Mouse (Mus musculus) kidney, embryonic 16.5 days (tissue): ENCODE data around the gene Swi5. TPM values are rescaled to one million over a fixed set of nuclear protein-coding genes. Genes with fewer than 3 reads are reported as not detected.

Experiments
- ATAC-seq: fragments of 200-750 bp; cut with Nextera tagmentation; 2 replicates; pipeline ENCODE4 v1.8.0; 2017; ENCODE audit warnings: moderate TSS enrichment; ENCODE audit not compliant: low FRiP score, low TSS enrichment
- H3K27ac ChIP-seq: fragments of 300-500 bp; sonication (generic); 2 replicates; pipeline ENCODE4 v1.5.1; 2014; ENCODE audit warnings: low read length
- H3K27me3 ChIP-seq: fragments of 300-500 bp; sonication (generic); 2 replicates; pipeline ENCODE4 v1.6.1; 2014; ENCODE audit warnings: low read length, control low read depth, mixed read lengths; ENCODE audit not compliant: insufficient read depth
- H3K36me3 ChIP-seq: fragments of 300-500 bp; sonication (generic); 2 replicates; pipeline ENCODE4 v1.6.1; 2014; ENCODE audit warnings: low read length, control low read depth, mixed read lengths; ENCODE audit not compliant: insufficient read depth
- H3K4me1 ChIP-seq: fragments of 300-500 bp; sonication (generic); 2 replicates; pipeline ENCODE4 v1.6.1; 2014; ENCODE audit warnings: low read length, control low read depth, mixed read lengths; ENCODE audit not compliant: insufficient read depth
- H3K4me2 ChIP-seq: fragments of 300-500 bp; sonication (generic); replicated peaks from 2 replicates; pipeline ENCODE4 v1.6.1; 2014; ENCODE audit warnings: low read depth, low read length
- H3K4me3 ChIP-seq: fragments of 300-500 bp; sonication (generic); 2 replicates; pipeline ENCODE4 v1.5.1; 2014; ENCODE audit warnings: mild to moderate bottlenecking, low read length
- H3K9ac ChIP-seq: fragments of 300-500 bp; sonication (generic); replicated peaks from 2 replicates; pipeline ENCODE4 v1.6.1; 2014; ENCODE audit warnings: low read length
- H3K9me3 ChIP-seq: fragments of 300-500 bp; sonication (generic); 2 replicates; pipeline ENCODE4 v1.6.1; 2016; ENCODE audit warnings: low read length, control low read depth
- WGBS: fragments of 180-500 bp; shearing (Covaris S2); extraction: QIAGEN DNeasy Blood & Tissue Kit; methylation state at CpG from one replicate; pipeline ENCODE4 v1.1.7; 2014; 5-methylcytosine and 5-hydroxymethylcytosine counted together
- polyA plus RNA-seq: library from polyadenylated mRNA; unstranded; fragments of >200 nt; fragmentation: Nextera tagmentation; extraction: Ambion mirVana; gene quantifications from 2 replicates; pipeline ENCODE4 v1.2.1, GENCODE M21; 2015

Gene Swi5
- polyA plus RNA-seq, 1 experiment from 2014 or later = 433 TPM

DNA sequence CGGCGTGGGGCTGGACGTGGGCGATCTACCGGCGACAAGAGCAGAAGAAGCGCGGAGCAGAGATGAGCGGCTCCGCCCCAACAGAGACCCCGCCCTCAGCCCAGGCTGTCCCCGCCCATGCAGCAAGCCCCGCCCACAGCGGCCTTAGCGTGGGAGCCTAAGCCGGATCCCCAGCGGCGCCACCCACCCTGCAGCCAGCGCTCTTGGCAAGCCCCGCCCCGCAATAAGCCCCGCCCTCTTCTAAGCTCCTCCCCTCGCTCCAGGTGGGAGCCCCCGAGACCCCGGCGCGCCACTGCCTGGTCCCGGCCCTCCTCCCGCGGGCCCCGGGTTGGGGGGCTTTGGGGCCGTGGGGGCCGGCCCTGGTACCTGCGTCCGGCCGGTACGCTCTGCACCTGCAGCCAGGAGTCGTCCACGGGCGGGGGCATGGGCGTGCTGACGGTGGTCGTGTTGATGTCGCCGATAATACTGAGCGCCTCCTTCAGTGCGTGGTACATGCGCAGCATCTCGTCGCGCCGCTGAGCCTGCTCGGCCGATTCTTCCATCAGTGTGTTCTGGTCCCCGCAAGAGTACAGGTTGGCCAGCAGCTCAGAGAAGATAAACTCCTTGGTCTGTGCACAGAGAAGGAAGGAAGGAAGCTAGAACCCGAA lies 24.6 kb upstream of the Swi5 start:
- Histone ChIP-seq H3K27ac (no peak overlapping the region), H3K9ac (peak overlapping the region; percentile 77), H3K36me3 (0 out of 2 replicates have a peak, but pooled peaks cover under 1% of the 10 kb centered on the region), H3K27me3 (no peaks in the 10 kb centered on the region), H3K4me1 (peaks cover 46% of the 10 kb centered on the region), H3K4me2 (peak overlapping the region; percentile 100), H3K9me3 (no peaks in the 10 kb centered on the region), H3K4me3 (peak overlapping the region; percentile 76)
- 1% methylated on average over 39 of the region's 56 CpGs for WGBS
- ATAC-seq = peak; percentile 80

- Histone ChIP-seq H3K27me3 (no peaks in the 10 kb centered on the region), H3K9me3 (no peaks in the 10 kb centered on the region), H3K4me3 (peak overlapping the region; percentile 76), H3K9ac (peak overlapping the region; percentile 77), H3K27ac (no peak overlapping the region), H3K4me1 (peaks cover 39% of the 10 kb centered on the region), H3K36me3 (peaks cover 6% of the 10 kb centered on the region), H3K4me2 (peak overlapping the region; percentile 100)
- WGBS = 9% methylated on average over 29 of the region's 42 CpGs
- ATAC-seq = no peak
These were observed 23.8 kb upstream of the Swi5 start for GRCm38 (mm10) chr2:32311443-32312317.

DNA sequence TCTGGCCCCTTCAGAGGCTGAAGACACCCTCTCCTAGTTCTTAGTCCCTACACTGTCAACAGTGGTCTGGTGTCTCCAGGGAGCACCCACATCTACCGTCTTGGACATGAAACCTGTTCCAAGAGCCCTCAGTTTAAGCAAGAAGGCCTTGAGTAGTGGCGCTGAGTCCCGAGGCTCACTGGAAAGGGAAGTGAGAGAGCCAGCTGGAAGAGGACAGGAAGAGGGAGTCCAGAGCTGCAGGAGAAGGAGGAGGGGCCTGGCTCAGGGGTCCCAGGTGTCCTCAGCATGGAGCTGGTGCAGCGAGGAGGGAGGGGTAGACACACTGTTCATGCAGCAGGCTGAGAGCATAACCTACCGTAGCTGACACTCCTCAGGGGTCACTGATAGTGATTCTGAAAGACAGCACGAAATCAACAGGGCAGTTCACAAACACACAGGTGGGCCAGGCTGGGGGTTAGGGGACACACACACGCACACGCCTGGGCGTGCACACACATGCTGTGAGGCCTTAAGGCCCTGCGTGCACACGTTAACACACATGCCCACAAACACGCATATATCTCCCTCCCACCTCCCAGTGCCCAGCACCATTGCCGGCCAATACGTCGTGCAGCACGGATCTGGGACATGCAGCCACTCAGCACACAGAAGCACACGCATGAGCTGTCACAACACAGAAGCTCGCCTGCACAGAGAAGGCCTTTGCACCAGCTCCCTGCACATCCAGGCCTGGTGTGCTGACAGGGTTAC lies 22.4 kb upstream of the Swi5 start:
- 84% methylated on average over 18 of the region's 18 CpGs for WGBS
- H3K4me3 ChIP-seq = no peak overlapping the region
- no peak overlapping the region for H3K4me2 ChIP-seq
- H3K36me3 ChIP-seq = peaks cover 20% of the 10 kb centered on the region
- no peak for ATAC-seq
- no peak overlapping the region for H3K27ac ChIP-seq
- peaks cover 29% of the 10 kb centered on the region for H3K4me1 ChIP-seq
- 0 out of 2 replicates have a peak overlapping the region, but pooled peaks have one; percentile 9 for H3K9ac ChIP-seq
- H3K27me3 ChIP-seq = no peaks in the 10 kb centered on the region
- no peaks in the 10 kb centered on the region for H3K9me3 ChIP-seq

DNA sequence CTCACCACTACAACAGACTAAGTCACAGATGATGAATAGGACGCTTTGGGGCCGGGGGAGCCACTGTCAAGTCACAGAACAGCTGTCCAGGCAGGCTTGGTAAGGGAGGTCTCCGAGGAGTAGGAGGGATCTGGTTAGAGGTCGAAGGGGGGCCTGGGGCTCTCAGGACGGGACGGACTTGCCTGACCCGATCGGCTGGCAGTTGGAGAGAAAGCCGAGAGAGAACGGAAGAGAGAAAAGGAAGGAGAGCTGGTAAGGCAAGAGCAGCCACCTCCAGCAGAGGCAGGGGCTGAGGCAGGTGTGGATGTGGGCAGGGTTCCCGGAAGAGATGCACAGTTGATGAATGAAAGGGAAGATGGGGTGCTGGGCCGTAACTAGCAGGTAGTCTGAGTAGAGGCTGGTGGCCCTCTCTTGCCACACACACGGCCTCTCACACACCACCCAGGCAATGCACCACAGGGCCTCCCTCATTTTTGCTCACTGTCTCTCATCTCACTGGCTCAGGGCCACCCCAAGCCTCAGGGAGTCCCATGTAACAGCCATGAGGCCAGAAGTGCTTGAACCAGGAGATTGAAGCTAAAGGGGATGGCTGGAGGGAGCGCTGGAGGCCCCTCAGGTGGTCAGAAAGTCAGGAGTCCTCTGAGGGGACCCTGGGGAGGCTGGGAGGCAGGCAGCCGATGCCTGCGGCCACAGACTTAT lies 21.1 kb upstream of the Swi5 start:
- Histone ChIP-seq H3K9ac (0 out of 2 replicates have a peak overlapping the region, but pooled peaks have one; percentile 5), H3K4me2 (no peak overlapping the region), H3K4me1 (peaks cover 24% of the 10 kb centered on the region), H3K9me3 (no peaks in the 10 kb centered on the region), H3K4me3 (no peak overlapping the region), H3K27me3 (no peaks in the 10 kb centered on the region), H3K36me3 (peaks cover 30% of the 10 kb centered on the region), H3K27ac (no peak overlapping the region)
- no peak for ATAC-seq
- 86% methylated on average over 16 of the region's 16 CpGs for WGBS

GRCm38 (mm10) chr2:32307941-32308760 lies 20.3 kb upstream of the Swi5 start:
- H3K36me3 ChIP-seq = peaks cover 39% of the 10 kb centered on the region
- no peak overlapping the region for H3K4me3 ChIP-seq
- ATAC-seq = no peak
- no peak overlapping the region for H3K4me2 ChIP-seq
- H3K9ac ChIP-seq = no peak overlapping the region
- no peak overlapping the region for H3K27ac ChIP-seq
- WGBS = 56% methylated on average over 8 of the region's 8 CpGs
- H3K27me3 ChIP-seq = no peaks in the 10 kb centered on the region
- H3K9me3 ChIP-seq = no peaks in the 10 kb centered on the region
- H3K4me1 ChIP-seq = peaks cover 24% of the 10 kb centered on the region

- whole genome bisulfite sequencing = 68% methylated on average over 6 of the region's 6 CpGs
- ATAC-seq = no peak
- H3K4me1 ChIP-seq = peaks cover 19% of the 10 kb centered on the region
- no peak overlapping the region for H3K27ac ChIP-seq
- no peaks in the 10 kb centered on the region for H3K9me3 ChIP-seq
- H3K4me2 ChIP-seq = no peak overlapping the region
- H3K36me3 ChIP-seq = peaks cover 46% of the 10 kb centered on the region
- H3K27me3 ChIP-seq = no peaks in the 10 kb centered on the region
- no peak overlapping the region for H3K9ac ChIP-seq
- H3K4me3 ChIP-seq = no peak overlapping the region
These were observed 19.4 kb upstream of the Swi5 start for GRCm38 (mm10) chr2:32307247-32307798.

- Histone ChIP-seq H3K4me2 (no peak overlapping the region), H3K36me3 (peaks cover 51% of the 10 kb centered on the region), H3K4me1 (peaks cover 9% of the 10 kb centered on the region), H3K27ac (no peak overlapping the region), H3K4me3 (no peak overlapping the region), H3K9me3 (no peaks in the 10 kb centered on the region), H3K9ac (no peak overlapping the region), H3K27me3 (no peaks in the 10 kb centered on the region)
- ATAC-seq = no peak
- WGBS = 84% methylated on average over 9 of the region's 9 CpGs
These were observed 18.3 kb upstream of the Swi5 start for GRCm38 (mm10) chr2:32306176-32306575.

- H3K9ac ChIP-seq = no peak overlapping the region
- H3K4me1 ChIP-seq = peaks cover 4% of the 10 kb centered on the region; the same call in 1 of the 2 replicates
- H3K27me3 ChIP-seq = no peaks in the 10 kb centered on the region
- WGBS = 87% methylated on average over 5 of the region's 5 CpGs
- ATAC-seq = no peak
- no peak overlapping the region for H3K27ac ChIP-seq
- no peak overlapping the region for H3K4me3 ChIP-seq
- peaks cover 53% of the 10 kb centered on the region for H3K36me3 ChIP-seq
- no peaks in the 10 kb centered on the region for H3K9me3 ChIP-seq
- no peak overlapping the region for H3K4me2 ChIP-seq
These were observed 17.8 kb upstream of the Swi5 start for GRCm38 (mm10) chr2:32305668-32306067.
